Mouse (Mus musculus): ENCODE measurements at regions not wholly inside any gene's neighbourhood (a gene's known extent, or its start where the extent isn't known, plus 50 kb on each side); places are given as distances from the start of the nearest gene placed in this dataset.

GRCm38 (mm10) chr14:73730796-73731195, 69.8 kb downstream of the Gm21750 start:
- no peak for DNase-seq (ENCODE audit: low read depth, low spot score)

GRCm38 (mm10) chr14:73732161-73732560, 71.1 kb downstream of the Gm21750 start:
- DNase-seq (ENCODE audit: low read depth, low spot score) = no peak

- DNase-seq (ENCODE audit: low read depth, low spot score) = no peak
These were observed 89.8 kb downstream of the Gm21750 start for GRCm38 (mm10) chr14:73750790-73751189.

- DNase-seq (ENCODE audit: low read depth, low spot score) = no peak
These were observed 99.0 kb downstream of the Gm21750 start for GRCm38 (mm10) chr14:73759986-73760385.

GRCm38 (mm10) chr14:73772964-73773363, 111.9 kb downstream of the Gm21750 start:
- no peak for DNase-seq (ENCODE audit: low read depth, low spot score)

GRCm38 (mm10) chr14:73773810-73774209, 112.8 kb downstream of the Gm21750 start:
- DNase-seq (ENCODE audit: low read depth, low spot score) = no peak

GRCm38 (mm10) chr14:73776066-73776465, 115.0 kb downstream of the Gm21750 start:
- DNase-seq (ENCODE audit: low read depth, low spot score) = peak; percentile 58

GRCm38 (mm10) chr14:73807169-73807568, 146.1 kb downstream of the Gm21750 start:
- DNase-seq (ENCODE audit: low read depth, low spot score) = no peak

GRCm38 (mm10) chr14:73838890-73839289, 177.9 kb downstream of the Gm21750 start:
- DNase-seq (ENCODE audit: low read depth, low spot score) = no peak

- DNase-seq (ENCODE audit: low read depth, low spot score) = no peak
These were observed 200.8 kb downstream of the Gm21750 start for GRCm38 (mm10) chr14:73861782-73862181.

GRCm38 (mm10) chr14:73874337-73874736, 213.3 kb downstream of the Gm21750 start:
- DNase-seq (ENCODE audit: low read depth, low spot score) = no peak

- no peak for DNase-seq (ENCODE audit: low read depth, low spot score)
These were observed 214.9 kb downstream of the Gm21750 start for GRCm38 (mm10) chr14:73875916-73876315.

GRCm38 (mm10) chr14:73878267-73878666, 217.2 kb downstream of the Gm21750 start:
- no peak for DNase-seq (ENCODE audit: low read depth, low spot score)

- DNase-seq (ENCODE audit: low read depth, low spot score) = no peak
These were observed 217.9 kb downstream of the Gm21750 start for GRCm38 (mm10) chr14:73878866-73879419.

GRCm38 (mm10) chr14:73891451-73891850, 230.4 kb downstream of the Gm21750 start:
- no peak for DNase-seq (ENCODE audit: low read depth, low spot score)

GRCm38 (mm10) chr14:73894844-73895243, 233.8 kb downstream of the Gm21750 start:
- DNase-seq (ENCODE audit: low read depth, low spot score) = no peak

- no peak for DNase-seq (ENCODE audit: low read depth, low spot score)
These were observed 234.2 kb downstream of the Gm21750 start for GRCm38 (mm10) chr14:73895266-73895665.

- DNase-seq (ENCODE audit: low read depth, low spot score) = no peak
These were observed 238.1 kb downstream of the Gm21750 start for GRCm38 (mm10) chr14:73899078-73899477.

GRCm38 (mm10) chr14:73902085-73902713, 241.2 kb downstream of the Gm21750 start:
- DNase-seq (ENCODE audit: low read depth, low spot score) = no peak

GRCm38 (mm10) chr14:73913756-73914448, 252.9 kb downstream of the Gm21750 start:
- DNase-seq (ENCODE audit: low read depth, low spot score) = no peak

GRCm38 (mm10) chr14:73915990-73916389, 255.0 kb downstream of the Gm21750 start:
- DNase-seq (ENCODE audit: low read depth, low spot score) = no peak

- DNase-seq (ENCODE audit: low read depth, low spot score) = no peak
These were observed 270.1 kb downstream of the Gm21750 start for GRCm38 (mm10) chr14:73931095-73931494.

- no peak for DNase-seq (ENCODE audit: low read depth, low spot score)
These were observed 286.3 kb downstream of the Gm21750 start for GRCm38 (mm10) chr14:73947316-73947715.
